Mouse (Mus musculus): ENCODE data around the gene Map3k1. TPM values are rescaled to one million over a fixed set of nuclear protein-coding genes. Genes with fewer than 3 reads are reported as not detected.

The Map3k1 gene
- total RNA-seq, 2 experiments from 2014 or later: 10.1 to 12.0 TPM

DNA sequence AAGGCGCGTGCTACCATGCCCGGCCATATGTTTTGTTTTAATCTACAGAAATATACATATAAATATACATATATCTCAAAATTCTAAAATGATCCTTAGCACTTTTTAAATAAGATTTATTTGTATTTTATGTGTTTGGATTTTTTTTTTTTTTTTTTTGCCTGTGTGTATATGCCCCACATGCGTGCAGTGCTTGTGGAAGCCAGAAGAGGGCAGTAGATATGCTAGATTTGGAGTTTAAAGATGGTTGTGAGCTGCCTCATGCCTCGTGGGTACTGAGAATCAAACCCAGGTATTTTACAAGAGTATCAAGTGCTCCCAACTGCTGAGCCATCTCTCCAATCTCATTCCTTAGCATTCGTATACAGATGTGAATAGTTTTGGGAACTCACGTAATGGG, 6.2 kb upstream of the Map3k1 start:
- DNase-seq (ENCODE audit: extremely low spot score in 1 of 2, low spot score in 1 of 2): no peak

DNA sequence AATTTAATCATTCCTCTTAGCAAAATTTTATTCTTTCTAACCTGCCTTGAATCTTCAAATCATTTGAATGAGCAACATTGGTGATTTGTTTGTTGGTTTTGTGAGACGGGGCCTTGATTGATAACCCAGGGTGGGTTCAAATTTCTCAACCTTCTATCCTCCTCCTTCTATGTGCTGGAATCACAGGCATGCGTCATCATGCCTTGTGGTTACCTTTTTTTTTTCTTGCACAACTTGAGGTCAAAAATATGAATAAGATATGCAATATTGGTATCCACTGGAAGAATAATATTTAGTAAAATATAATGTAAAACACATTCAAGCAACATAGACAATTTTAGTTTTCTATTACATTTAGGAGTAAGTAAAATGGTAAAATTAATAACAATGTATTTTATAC, 3.9 kb upstream of the Map3k1 start:
- no peak for DNase-seq (ENCODE audit: extremely low spot score in 1 of 2, low spot score in 1 of 2)

DNA sequence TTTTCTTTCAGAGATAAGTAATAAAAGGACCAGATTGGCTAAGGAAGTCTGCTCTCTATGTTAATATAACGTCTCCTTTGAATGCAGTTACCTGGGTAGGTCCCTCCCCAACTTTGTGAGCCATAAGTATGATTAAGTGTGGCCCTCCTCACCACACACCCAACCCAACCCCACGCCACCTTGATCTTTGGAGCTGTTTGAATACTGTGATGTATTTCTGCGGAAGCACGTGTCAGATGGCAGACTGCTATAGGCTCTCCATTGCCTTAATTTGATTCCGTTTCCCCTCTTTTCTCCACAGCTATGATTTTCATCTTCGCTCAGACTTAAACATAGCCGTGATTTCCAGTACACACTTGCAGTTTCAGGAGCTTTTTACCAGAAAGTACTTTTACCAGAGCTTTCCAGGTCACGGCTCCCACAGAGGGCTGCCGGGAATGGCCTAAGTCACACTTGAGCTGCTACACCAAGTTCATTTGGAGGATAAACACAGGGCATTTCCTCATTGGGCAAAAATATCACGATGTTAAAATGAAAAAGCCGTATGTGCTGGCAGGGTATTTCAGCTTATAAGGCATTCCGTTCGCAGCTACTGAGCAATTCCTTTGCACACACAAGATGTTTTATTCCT, 2.3 kb upstream of the Map3k1 start:
- no peak for DNase-seq (ENCODE audit: extremely low spot score in 1 of 2, low spot score in 1 of 2)

DNA sequence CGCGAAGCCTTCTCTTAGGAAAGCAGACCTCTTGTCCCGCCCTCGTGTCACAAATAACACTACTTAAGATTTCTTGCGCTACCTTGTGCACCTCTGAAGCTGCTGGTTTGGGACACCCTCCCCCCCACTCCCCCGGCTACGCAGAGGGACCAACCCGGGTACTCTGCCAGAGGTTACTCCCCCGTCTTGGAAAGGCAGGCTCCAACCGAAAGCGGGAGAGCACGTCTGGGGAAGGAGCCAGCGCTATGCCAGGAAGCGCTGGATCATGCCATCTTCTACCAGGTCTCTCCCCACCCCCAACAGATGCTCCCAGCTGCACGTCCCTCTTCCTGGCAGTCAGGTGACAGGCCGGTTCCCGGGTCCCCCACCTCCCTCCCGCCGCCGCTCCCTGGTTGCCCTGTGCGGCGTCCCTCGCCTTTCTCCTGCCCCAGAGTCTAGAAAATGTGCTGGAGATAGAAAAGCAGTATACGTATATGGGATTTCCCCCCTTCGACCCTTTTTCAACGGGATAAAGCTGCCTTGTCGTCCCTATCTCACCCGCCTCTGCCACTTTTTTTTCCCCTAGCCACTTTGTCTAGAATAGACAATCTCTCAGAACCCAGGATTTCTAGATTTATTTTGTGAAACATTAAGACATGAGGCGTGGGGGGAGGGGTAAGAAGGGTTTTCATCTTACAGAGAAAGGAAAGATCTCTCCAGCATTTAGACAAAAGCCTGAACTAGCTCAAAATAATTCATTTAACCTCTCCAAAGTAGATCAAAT, 854 bp upstream of the Map3k1 start:
- DNase-seq (ENCODE audit: extremely low spot score in 1 of 2, low spot score in 1 of 2): no peak

GRCm38 (mm10) chr13:111808387-111808636, 481 bp downstream of the Map3k1 start:
- no peak for DNase-seq (ENCODE audit: extremely low spot score in 1 of 2, low spot score in 1 of 2)

GRCm38 (mm10) chr13:111807596-111808386, 1.0 kb downstream of the Map3k1 start:
- no peak for DNase-seq (ENCODE audit: extremely low spot score in 1 of 2, low spot score in 1 of 2)

DNA sequence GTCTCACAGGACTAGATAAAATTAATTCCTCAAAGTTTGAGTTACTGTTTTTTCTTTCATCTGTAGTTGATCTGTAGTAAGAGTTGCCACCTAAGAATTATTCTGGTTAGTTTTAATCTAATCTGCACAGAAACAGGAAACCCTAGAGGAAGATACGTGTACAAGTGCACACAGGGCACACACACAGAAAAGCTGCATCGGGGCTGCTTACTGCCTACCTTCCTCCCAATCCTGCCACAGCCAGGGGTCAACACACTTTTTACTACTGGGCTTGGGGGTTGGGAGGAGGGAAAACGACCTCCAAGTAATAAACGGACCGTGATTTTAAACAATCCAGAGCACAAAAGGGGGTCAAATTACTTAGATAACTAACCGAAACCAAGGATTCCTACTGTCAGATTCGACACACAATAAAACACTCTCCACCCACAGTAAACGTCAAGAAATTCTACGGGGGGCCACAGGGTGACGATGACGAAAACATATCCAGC, 1.6 kb downstream of the Map3k1 start:
- no peak for DNase-seq (ENCODE audit: extremely low spot score in 1 of 2, low spot score in 1 of 2)

- no peak for DNase-seq (ENCODE audit: extremely low spot score in 1 of 2, low spot score in 1 of 2)
These were observed 2.8 kb downstream of the Map3k1 start for GRCm38 (mm10) chr13:111805738-111806722.

GRCm38 (mm10) chr13:111804951-111805673, 3.7 kb downstream of the Map3k1 start:
- DNase-seq (ENCODE audit: extremely low spot score in 1 of 2, low spot score in 1 of 2): no peak

- no peak for DNase-seq (ENCODE audit: extremely low spot score in 1 of 2, low spot score in 1 of 2)
These were observed 4.6 kb downstream of the Map3k1 start for GRCm38 (mm10) chr13:111804189-111804588.

DNA sequence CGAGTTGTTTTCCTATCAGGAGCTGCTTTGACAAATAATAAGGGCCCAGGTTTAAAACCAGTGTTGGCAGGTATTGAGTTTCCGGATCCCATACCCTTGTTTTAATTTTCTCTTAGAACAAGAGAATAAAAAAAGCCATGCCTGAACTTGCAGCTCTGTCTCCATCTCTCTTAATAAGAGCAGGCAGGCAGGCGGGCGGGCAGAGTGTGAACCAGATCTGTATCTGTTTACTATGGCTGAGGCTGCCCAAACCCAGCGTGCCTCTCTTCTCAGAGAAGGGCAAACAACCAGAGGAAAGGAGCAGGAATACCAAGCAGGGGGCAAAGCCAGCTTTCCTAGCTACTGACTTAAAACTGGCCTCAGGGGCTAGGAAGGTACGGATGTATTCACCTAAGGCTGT, 5.3 kb downstream of the Map3k1 start:
- no peak for DNase-seq (ENCODE audit: extremely low spot score in 1 of 2, low spot score in 1 of 2)

GRCm38 (mm10) chr13:111802900-111803299, 5.9 kb downstream of the Map3k1 start:
- no peak for DNase-seq (ENCODE audit: extremely low spot score in 1 of 2, low spot score in 1 of 2)

DNA sequence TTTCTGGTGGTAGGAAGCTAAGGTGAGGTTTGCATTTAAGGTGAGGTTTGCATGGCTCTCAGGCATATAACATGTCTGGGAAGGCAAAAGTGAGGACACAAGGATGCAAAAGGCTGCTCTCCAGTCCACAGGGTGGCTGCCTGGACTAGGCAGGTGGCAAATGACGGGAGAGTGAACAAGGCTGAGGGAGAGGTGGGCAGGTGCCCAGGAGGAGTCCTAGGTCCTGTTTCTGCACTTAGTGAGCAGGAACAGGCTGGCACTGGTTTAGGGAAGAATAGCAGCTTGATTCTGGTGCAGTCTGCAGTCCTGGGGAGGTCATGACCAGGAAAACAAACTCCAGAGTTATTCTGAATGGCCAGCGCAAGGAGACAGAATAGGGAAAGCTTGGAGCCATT, 6.5 kb downstream of the Map3k1 start:
- no peak for DNase-seq (ENCODE audit: extremely low spot score in 1 of 2, low spot score in 1 of 2)

DNA sequence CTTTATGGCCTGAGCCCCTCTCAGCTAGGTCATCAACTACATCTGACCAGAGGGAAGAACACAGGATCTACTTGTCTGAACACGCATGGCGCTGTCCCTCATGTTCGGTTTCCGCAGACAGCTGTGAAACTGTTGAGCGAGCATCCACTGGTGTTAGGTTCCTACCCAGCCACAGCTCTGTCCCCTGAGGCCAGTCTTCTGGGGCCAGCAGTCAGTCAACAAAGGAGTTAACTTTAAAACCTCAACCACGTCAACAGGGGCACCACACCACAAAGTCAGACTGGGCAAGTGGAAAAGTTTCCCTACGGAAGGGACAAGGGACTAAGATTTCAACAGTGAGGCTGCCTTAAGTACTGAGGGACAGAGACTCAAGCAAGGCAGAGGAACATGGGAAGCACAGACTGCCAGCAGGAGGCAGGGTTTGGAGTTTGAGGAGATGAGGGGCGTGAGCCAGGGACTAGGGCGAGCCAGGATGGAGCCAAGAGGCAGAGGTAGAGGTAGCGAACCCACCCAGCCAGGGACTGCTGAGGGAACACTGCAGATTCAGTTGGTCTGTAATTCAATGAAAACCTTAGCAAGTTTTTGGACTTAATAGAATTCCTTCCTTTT, 7.0 kb downstream of the Map3k1 start:
- no peak for DNase-seq (ENCODE audit: extremely low spot score in 1 of 2, low spot score in 1 of 2)

GRCm38 (mm10) chr13:111800866-111801265, 7.9 kb downstream of the Map3k1 start:
- DNase-seq (ENCODE audit: extremely low spot score in 1 of 2, low spot score in 1 of 2): no peak

GRCm38 (mm10) chr13:111798044-111798443, 10.7 kb downstream of the Map3k1 start:
- DNase-seq (ENCODE audit: extremely low spot score in 1 of 2, low spot score in 1 of 2): no peak

DNA sequence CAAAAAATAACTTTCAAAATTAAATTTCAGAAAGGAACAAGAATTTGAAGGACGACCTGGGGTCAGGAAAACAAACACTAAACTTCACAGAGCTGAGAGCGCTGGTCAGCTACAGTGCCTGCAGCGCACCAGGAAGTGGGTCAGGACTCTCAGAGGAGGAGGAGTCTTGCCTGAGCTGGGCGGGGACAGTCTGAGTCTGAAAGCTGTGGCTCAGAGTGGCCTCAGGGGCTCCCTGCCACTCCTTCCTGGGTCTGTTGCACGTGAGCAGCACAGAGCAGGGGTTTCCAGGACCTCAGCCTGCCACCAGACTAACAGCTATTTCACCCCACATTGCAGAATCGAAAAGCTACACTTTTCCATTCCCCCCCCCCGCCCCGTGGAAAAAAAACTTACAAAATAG, 11.8 kb downstream of the Map3k1 start:
- DNase-seq (ENCODE audit: extremely low spot score in 1 of 2, low spot score in 1 of 2): no peak

GRCm38 (mm10) chr13:111796191-111796920, 12.4 kb downstream of the Map3k1 start:
- DNase-seq (ENCODE audit: extremely low spot score in 1 of 2, low spot score in 1 of 2): no peak

- DNase-seq (ENCODE audit: extremely low spot score in 1 of 2, low spot score in 1 of 2): no peak
These were observed 15.9 kb downstream of the Map3k1 start for GRCm38 (mm10) chr13:111792975-111793287.
